Mouse (Mus musculus): ENCODE results near the gene Rmnd5b. TPM values are rescaled to one million over a fixed set of nuclear protein-coding genes. Genes with fewer than 3 reads are reported as not detected.
"Not testable (repeated sequence)": the region's sequence is repeated elsewhere in the genome, so short reads cannot be mapped to it uniquely, and the experiment has no call there.

Rmnd5b gene
- total RNA-seq, 2 experiments from 2014 or later: 16.2 to 17.9 TPM

- DNase-seq: no peak
Measured at GRCm38 (mm10) chr11:51649111-51649888, 13.6 kb upstream of the Rmnd5b start.

GRCm38 (mm10) chr11:51648566-51648965 is 12.9 kb upstream of the Rmnd5b start:
- peak; percentile 37 for DNase-seq

GRCm38 (mm10) chr11:51646751-51647667 is 11.3 kb upstream of the Rmnd5b start:
- no peak for DNase-seq

DNA sequence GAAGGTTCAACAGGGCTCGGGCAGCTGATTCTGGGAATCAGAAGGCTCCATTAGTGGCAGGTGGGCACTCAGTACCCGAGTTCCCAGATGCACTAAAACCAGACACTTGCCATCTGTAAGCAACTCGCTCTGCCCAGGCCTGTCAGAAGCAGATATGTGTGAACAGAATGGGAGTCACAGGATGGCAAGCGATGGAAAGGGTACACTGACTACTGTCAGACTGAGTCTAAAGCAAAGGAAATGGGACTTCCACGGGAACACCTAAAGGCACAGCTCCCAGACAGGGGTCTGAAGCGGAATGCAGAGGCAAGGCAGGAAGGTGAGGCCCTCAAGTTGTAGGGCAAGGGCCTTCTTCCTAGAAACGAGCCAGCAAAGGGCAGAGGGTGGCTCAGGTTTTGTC is 10.5 kb upstream of the Rmnd5b start:
- DNase-seq: no peak

- DNase-seq: peak; percentile 35
Measured at GRCm38 (mm10) chr11:51645293-51645692, 9.6 kb upstream of the Rmnd5b start.

GRCm38 (mm10) chr11:51644217-51644616 is 8.5 kb upstream of the Rmnd5b start:
- DNase-seq: no peak

- peak; percentile 36 for DNase-seq
Measured at GRCm38 (mm10) chr11:51643761-51644160, 8.1 kb upstream of the Rmnd5b start.

GRCm38 (mm10) chr11:51643202-51643601 is 7.5 kb upstream of the Rmnd5b start:
- no peak for DNase-seq

GRCm38 (mm10) chr11:51640748-51641147 is 5.1 kb upstream of the Rmnd5b start:
- DNase-seq: no peak

- DNase-seq: no peak
Measured at GRCm38 (mm10) chr11:51638497-51638896, 2.8 kb upstream of the Rmnd5b start.

- DNase-seq: no peak
Measured at GRCm38 (mm10) chr11:51637971-51638414, 2.3 kb upstream of the Rmnd5b start.

- DNase-seq: peak; percentile 42
Measured at GRCm38 (mm10) chr11:51636323-51636684, 608 bp upstream of the Rmnd5b start.

DNA sequence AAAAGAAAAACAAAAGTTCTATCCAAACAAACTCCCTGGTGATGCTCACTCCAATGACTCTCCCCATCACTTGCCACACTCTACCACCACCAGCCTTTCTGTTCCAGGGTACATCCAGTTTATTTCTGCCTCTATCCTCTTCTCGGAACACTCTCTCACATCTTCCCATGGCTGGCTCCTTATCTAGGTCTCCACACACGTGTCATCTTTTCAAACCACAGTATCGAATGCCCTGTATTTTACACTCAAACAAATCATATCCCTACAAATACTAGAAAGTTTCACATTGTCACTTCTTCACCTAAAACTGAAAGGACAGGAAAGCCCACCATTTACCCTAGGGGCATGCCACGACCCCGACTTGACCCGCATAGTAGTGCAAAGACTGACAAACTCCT is 570 bp downstream of the Rmnd5b start:
- DNase-seq: no peak

DNA sequence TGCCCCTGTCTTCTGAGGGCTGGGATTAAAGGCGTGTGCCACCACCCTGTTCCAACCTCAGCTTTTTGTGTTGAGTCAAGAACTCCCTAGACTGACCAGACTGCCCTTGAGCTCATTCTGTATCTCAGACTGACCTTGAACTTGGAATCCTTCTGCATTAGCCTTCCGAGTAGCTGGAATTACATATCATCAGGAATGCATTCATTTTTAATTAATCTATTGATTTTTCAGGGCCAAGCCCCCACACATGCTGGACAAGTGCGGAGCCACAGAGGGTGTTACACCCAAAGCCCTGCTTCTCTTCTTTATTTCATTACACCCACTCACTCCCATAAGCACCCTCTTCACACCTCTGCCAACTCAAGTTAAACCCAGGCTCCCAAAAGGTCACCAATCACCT is 2.0 kb downstream of the Rmnd5b start:
- DNase-seq: no peak

DNA sequence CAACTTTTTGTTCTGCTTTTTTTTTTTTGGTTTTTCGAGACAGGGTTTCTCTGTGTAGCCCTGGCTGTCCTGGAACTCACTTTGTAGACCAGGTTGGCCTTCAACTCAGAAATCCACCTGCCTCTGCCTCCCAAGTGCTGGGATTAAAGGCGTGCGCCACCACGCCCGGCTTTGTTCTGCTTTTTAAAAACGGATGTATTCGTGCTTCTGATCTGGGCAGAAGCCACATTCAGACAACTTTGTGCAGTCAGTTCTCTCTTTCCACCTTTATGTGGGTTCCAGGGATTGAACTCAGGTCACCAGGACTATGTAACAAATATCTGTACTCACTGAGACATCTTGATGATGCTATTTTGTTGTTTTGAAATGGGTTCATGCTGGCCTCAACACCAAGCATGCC is 2.5 kb downstream of the Rmnd5b start:
- DNase-seq: not testable (repeated sequence)

DNA sequence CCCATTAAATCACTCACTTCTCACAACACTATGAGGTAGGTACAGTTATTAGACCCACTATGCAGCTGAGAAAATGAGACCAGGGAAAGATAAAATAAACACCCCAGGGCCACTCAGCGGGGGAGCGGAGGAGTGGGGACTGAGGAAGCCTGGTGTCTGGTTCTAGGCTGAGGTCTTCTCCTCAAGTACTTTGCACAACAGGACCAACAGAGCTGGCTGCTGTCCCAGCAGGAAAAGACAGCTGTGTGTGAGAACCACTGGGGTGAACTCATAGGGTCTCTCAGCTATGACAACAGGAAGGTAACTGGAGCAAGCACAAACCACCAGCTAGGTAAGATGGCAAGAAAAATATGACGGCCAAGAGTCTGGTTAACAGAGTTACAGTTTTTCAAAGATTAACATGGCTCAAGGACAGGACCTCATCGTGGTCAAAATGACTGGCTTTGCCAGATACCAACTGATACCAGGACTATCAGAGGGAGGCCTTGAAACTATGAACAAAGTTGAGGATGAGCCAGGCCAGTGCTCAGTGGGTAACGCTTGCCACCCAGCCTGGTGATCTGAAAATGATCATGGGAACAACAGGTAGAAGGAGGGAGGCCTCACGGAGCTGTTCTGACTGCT is 3.5 kb downstream of the Rmnd5b start:
- no peak for DNase-seq

GRCm38 (mm10) chr11:51629651-51630314 is 5.9 kb downstream of the Rmnd5b start:
- no peak for DNase-seq

DNA sequence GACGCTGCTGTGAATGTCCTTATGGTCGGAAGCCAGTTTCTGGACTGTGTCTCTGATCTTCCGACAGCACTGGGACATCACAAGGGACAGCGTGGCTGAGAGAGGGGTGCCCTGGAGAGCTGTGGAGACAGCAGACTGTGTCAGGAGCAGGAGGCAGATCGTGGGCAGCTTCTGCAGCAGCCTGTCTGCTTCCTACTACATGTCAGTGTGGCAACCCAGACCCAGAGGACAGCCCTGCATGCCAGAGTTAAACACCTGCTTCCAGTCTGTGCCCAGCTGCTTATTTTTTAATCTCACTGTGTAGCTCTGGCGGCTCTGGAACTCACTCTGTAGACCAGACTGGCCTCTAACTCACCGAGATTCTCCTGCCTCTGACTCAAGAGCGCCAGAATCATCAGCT is 7.8 kb downstream of the Rmnd5b start:
- DNase-seq: no peak

- no peak for DNase-seq
Measured at GRCm38 (mm10) chr11:51627425-51627824, 8.3 kb downstream of the Rmnd5b start.

GRCm38 (mm10) chr11:51625187-51625820 is 10.4 kb downstream of the Rmnd5b start:
- no peak for DNase-seq

DNA sequence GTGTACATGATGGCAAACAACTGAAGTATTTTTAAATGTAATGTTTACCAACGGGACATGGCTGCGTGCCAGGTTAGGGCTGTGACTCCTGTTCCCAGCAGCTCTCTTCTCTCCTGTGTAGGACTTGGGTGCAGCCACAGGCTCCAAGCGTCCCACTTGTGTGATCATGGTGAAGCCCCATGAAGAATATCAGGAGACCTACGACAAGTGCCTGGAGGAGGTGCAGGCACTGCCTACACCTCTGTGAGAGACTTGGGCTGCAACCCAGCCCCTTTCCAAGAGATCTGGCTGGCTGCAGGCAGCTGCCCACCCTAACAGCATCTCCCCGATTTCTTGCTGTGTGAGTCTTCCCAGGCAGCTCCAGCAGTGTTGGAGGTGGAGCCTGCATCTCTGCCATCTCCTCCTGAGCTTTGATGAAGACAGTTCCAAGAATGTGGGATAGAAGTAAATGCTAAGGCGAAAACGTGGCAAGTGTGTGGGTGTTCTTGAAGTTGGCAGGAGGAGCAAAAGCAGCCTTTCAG is 12.7 kb downstream of the Rmnd5b start:
- DNase-seq: no peak

DNA sequence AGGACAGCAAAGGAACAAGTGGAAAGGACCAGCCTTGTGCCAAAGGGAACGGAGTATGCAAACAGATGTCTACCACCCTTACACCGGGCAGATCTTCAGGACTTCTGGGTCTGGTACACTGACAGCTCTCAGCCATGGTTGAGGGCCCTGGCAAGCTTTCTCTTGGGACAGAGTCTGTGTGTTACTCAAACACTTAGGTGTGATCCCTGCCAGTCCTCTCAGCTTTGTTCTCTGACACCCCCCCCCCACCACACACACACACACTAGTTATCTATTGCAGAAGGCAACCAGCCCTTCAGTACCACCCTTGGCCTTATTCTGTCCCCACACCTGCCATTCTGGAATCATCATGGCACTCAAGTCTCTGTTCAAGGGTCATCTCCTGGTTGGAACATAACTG is 13.9 kb downstream of the Rmnd5b start:
- DNase-seq: no peak
